Mouse (Mus musculus): ENCODE data around the gene Map3k5. TPM values are rescaled to one million over a fixed set of nuclear protein-coding genes. Genes with fewer than 3 reads are reported as not detected.

The Map3k5 gene
- polyA plus RNA-seq, 1 experiment: 1.3 TPM

GRCm38 (mm10) chr10:19942621-19943020, 8.3 kb downstream of the Map3k5 start:
- TF ChIP-seq FLI1 (IDR thresholded peaks at IDR 0.05; ENCODE audit: low read length) (no peak), GATA1 (IDR thresholded peaks at IDR 0.05; ENCODE audit: borderline replicate concordance, low read length) (no peak)
- Histone ChIP-seq H3K4me3 (replicated peaks) (no peak overlapping the region), H3K27me3 (replicated peaks) (no peaks in the 10 kb centered on the region), H3K36me3 (replicated peaks; ENCODE audit: low read length) (peaks cover 17% of the 10 kb centered on the region), H3K4me1 (peaks cover 58% of the 10 kb centered on the region), H3K9me3 (no peaks in the 10 kb centered on the region)

GRCm38 (mm10) chr10:19945651-19946050, 11.4 kb downstream of the Map3k5 start:
- no peaks in the 10 kb centered on the region for H3K27me3 ChIP-seq (replicated peaks)
- H3K9me3 ChIP-seq: no peaks in the 10 kb centered on the region
- peaks cover 34% of the 10 kb centered on the region for H3K36me3 ChIP-seq (replicated peaks; ENCODE audit: low read length)
- no peak for TF ChIP-seq FLI1 (IDR thresholded peaks at IDR 0.05; ENCODE audit: low read length)
- no peak for TF ChIP-seq GATA1 (IDR thresholded peaks at IDR 0.05; ENCODE audit: borderline replicate concordance, low read length)
- no peak overlapping the region for H3K4me3 ChIP-seq (replicated peaks)
- H3K4me1 ChIP-seq: peaks cover 43% of the 10 kb centered on the region

GRCm38 (mm10) chr10:19946644-19947043, 12.4 kb downstream of the Map3k5 start:
- H3K9me3 ChIP-seq: peaks cover 3% of the 10 kb centered on the region; the same call in 1 of the 2 replicates
- TF ChIP-seq FLI1 (IDR thresholded peaks at IDR 0.05; ENCODE audit: low read length): no peak
- peaks cover 43% of the 10 kb centered on the region for H3K36me3 ChIP-seq (replicated peaks; ENCODE audit: low read length)
- peaks cover 34% of the 10 kb centered on the region for H3K4me1 ChIP-seq
- H3K4me3 ChIP-seq (replicated peaks): no peak overlapping the region
- no peaks in the 10 kb centered on the region for H3K27me3 ChIP-seq (replicated peaks)

- Histone ChIP-seq H3K4me3 (replicated peaks) (no peak overlapping the region), H3K36me3 (replicated peaks; ENCODE audit: low read length) (peaks cover 49% of the 10 kb centered on the region), H3K9me3 (peaks cover 3% of the 10 kb centered on the region; the same call in 1 of the 2 replicates), H3K27me3 (replicated peaks) (no peaks in the 10 kb centered on the region), H3K4me1 (peaks cover 26% of the 10 kb centered on the region)
- TF ChIP-seq GATA1 (IDR thresholded peaks at IDR 0.05; ENCODE audit: borderline replicate concordance, low read length) (no peak), FLI1 (IDR thresholded peaks at IDR 0.05; ENCODE audit: low read length) (no peak)
These were observed 13.2 kb downstream of the Map3k5 start for GRCm38 (mm10) chr10:19947441-19947840.

GRCm38 (mm10) chr10:19947901-19948300, 13.6 kb downstream of the Map3k5 start:
- no peaks in the 10 kb centered on the region for H3K27me3 ChIP-seq (replicated peaks)

GRCm38 (mm10) chr10:19948381-19948780, 14.1 kb downstream of the Map3k5 start:
- TF ChIP-seq FLI1 (IDR thresholded peaks at IDR 0.05; ENCODE audit: low read length): no peak
- H3K4me1 ChIP-seq: peaks cover 24% of the 10 kb centered on the region
- H3K9me3 ChIP-seq: peaks cover 3% of the 10 kb centered on the region; the same call in 1 of the 2 replicates
- peaks cover 46% of the 10 kb centered on the region for H3K36me3 ChIP-seq (replicated peaks; ENCODE audit: low read length)
- no peaks in the 10 kb centered on the region for H3K27me3 ChIP-seq (replicated peaks)
- H3K4me3 ChIP-seq (replicated peaks): no peak overlapping the region

More at GRCm38 (mm10) chr10:19947901-19948300, 13.6 kb downstream of the Map3k5 start:
- peaks cover 22% of the 10 kb centered on the region for H3K4me1 ChIP-seq
- H3K9me3 ChIP-seq: peaks cover 3% of the 10 kb centered on the region; the same call in 1 of the 2 replicates
- H3K4me3 ChIP-seq (replicated peaks): no peak overlapping the region
- H3K36me3 ChIP-seq (replicated peaks; ENCODE audit: low read length): peaks cover 47% of the 10 kb centered on the region
- TF ChIP-seq FLI1 (IDR thresholded peaks at IDR 0.05; ENCODE audit: low read length) (no peak), GATA1 (IDR thresholded peaks at IDR 0.05; ENCODE audit: borderline replicate concordance, low read length) (no peak)

- H3K27me3 ChIP-seq (replicated peaks): no peaks in the 10 kb centered on the region
- peaks cover 47% of the 10 kb centered on the region for H3K36me3 ChIP-seq (replicated peaks; ENCODE audit: low read length)
- TF ChIP-seq FLI1 (IDR thresholded peaks at IDR 0.05; ENCODE audit: low read length) (no peak), GATA1 (IDR thresholded peaks at IDR 0.05; ENCODE audit: borderline replicate concordance, low read length) (no peak)
- peaks cover 29% of the 10 kb centered on the region for H3K4me1 ChIP-seq
- peaks cover 3% of the 10 kb centered on the region; the same call in 1 of the 2 replicates for H3K9me3 ChIP-seq
- H3K4me3 ChIP-seq (replicated peaks): no peak overlapping the region
These were observed 14.8 kb downstream of the Map3k5 start for GRCm38 (mm10) chr10:19949106-19949505.

- no peaks in the 10 kb centered on the region for H3K27me3 ChIP-seq (replicated peaks)
- no peak overlapping the region for H3K4me3 ChIP-seq (replicated peaks)
- peaks cover 30% of the 10 kb centered on the region for H3K36me3 ChIP-seq (replicated peaks; ENCODE audit: low read length)
- H3K9me3 ChIP-seq: peaks cover 3% of the 10 kb centered on the region; the same call in 1 of the 2 replicates
- no peak for TF ChIP-seq GATA1 (IDR thresholded peaks at IDR 0.05; ENCODE audit: borderline replicate concordance, low read length)
- no peak for TF ChIP-seq FLI1 (IDR thresholded peaks at IDR 0.05; ENCODE audit: low read length)
- peaks cover 60% of the 10 kb centered on the region for H3K4me1 ChIP-seq
These were observed 18.9 kb downstream of the Map3k5 start for GRCm38 (mm10) chr10:19953032-19953761.

- Histone ChIP-seq H3K4me3 (replicated peaks) (no peak overlapping the region), H3K27me3 (replicated peaks) (no peaks in the 10 kb centered on the region), H3K9me3 (peaks cover 3% of the 10 kb centered on the region; the same call in 1 of the 2 replicates), H3K4me1 (peaks cover 61% of the 10 kb centered on the region), H3K36me3 (replicated peaks; ENCODE audit: low read length) (peaks cover 25% of the 10 kb centered on the region)
- TF ChIP-seq FLI1 (IDR thresholded peaks at IDR 0.05; ENCODE audit: low read length) (no peak), GATA1 (IDR thresholded peaks at IDR 0.05; ENCODE audit: borderline replicate concordance, low read length) (no peak)
These were observed 20.3 kb downstream of the Map3k5 start for GRCm38 (mm10) chr10:19954572-19954971.

GRCm38 (mm10) chr10:19955817-19956216, 21.5 kb downstream of the Map3k5 start:
- TF ChIP-seq FLI1 (IDR thresholded peaks at IDR 0.05; ENCODE audit: low read length): no peak
- no peak for TF ChIP-seq GATA1 (IDR thresholded peaks at IDR 0.05; ENCODE audit: borderline replicate concordance, low read length)
- H3K36me3 ChIP-seq (replicated peaks; ENCODE audit: low read length): peaks cover 15% of the 10 kb centered on the region
- H3K4me1 ChIP-seq: peaks cover 66% of the 10 kb centered on the region
- H3K9me3 ChIP-seq: peaks cover 3% of the 10 kb centered on the region; the same call in 1 of the 2 replicates
- no peak overlapping the region for H3K4me3 ChIP-seq (replicated peaks)
- no peaks in the 10 kb centered on the region for H3K27me3 ChIP-seq (replicated peaks)
